Comparison of ENCODE assay signal across 8 mouse cellular contexts in genomic region chr13:76017974-76018843, GRCm38 (mm10). TPM values are rescaled to one million over a fixed set of nuclear protein-coding genes. Genes with fewer than 3 reads are reported as not detected.
DNase-seq lines count a peak whose midpoint lies in the region; ATAC-seq and TF ChIP-seq lines count a peak whose summit lies in the region.

TSS of gene Rfesd (minus strand) at chr13:76018719.

- 1% methylated on average over 50 of the region's 50 CpGs for WGBS in heart, embryonic 10.5 days
- WGBS in kidney, embryonic 15.5 days, result under 1% methylated on average over 50 of the region's 50 CpGs

- ATAC-seq in kidney, embryonic 15.5 days (replicated peaks; ENCODE audit: low FRiP score), result peak; percentile 100
- peak; percentile 99 for ATAC-seq in monocyte, adult 5-6 weeks (replicated peaks; ENCODE audit: insufficient number of reproducible peaks, low FRiP score, low TSS enrichment, poor library complexity, severe bottlenecking)

- TF ChIP-seq POLR2A in bone marrow macrophage, adult 2 months (IDR thresholded peaks at IDR 0.05; ENCODE audit: borderline replicate concordance, low read depth, low read length), result 0 out of 2 replicates have a peak, but pooled peaks have one; percentile 5
- peak; percentile 89 for TF ChIP-seq POLR2A in embryonic fibroblast, embryonic 13.5 days (IDR thresholded peaks at IDR 0.05; ENCODE audit: low read depth, low read length)

- H3K36me3 ChIP-seq in heart, embryonic 10.5 days, result no peaks in the 10 kb centered on the region
- no peaks in the 10 kb centered on the region; the same call in 1 of the 2 replicates for H3K36me3 ChIP-seq in kidney, embryonic 15.5 days

- H3K4me3 ChIP-seq in bone marrow macrophage, adult 2 months (ENCODE audit: insufficient read depth, low read length), result peak within 1 kb of the TSS; percentile 72
- H3K4me3 ChIP-seq in embryonic fibroblast, embryonic 13.5 days (ENCODE audit: insufficient read depth, low read length), result peak within 1 kb of the TSS; percentile 68
- peak within 1 kb of the TSS; percentile 83 for H3K4me3 ChIP-seq in heart, embryonic 10.5 days
- peak within 1 kb of the TSS; percentile 61 for H3K4me3 ChIP-seq in kidney, embryonic 15.5 days (replicated peaks)

- TF ChIP-seq CTCF in bone marrow macrophage, adult 2 months (IDR thresholded peaks at IDR 0.05; ENCODE audit: low read depth, low read length), result no peak
- no peak for TF ChIP-seq CTCF in embryonic fibroblast, embryonic 13.5 days (IDR thresholded peaks at IDR 0.05; ENCODE audit: borderline replicate concordance, insufficient read depth, low read length)

- DNase-seq in A20 (ENCODE audit: low read depth, low spot score) (peak; percentile 98), liver (peak; percentile 97)
- DNase-seq in heart, embryonic 10.5 days (ENCODE audit: low spot score), result peak; percentile 99
- peak; percentile 94 to 97 for DNase-seq in spleen, postnatal 4 days (ENCODE audit: low spot score in 2 of 2)

- H3K9ac ChIP-seq in kidney, embryonic 15.5 days, result peak within 1 kb of the TSS; percentile 71

- H3K9me3 ChIP-seq in heart, embryonic 10.5 days, result no peaks in the 10 kb centered on the region
- H3K9me3 ChIP-seq in kidney, embryonic 15.5 days (replicated peaks), result no peaks in the 10 kb centered on the region

- peak within 1 kb of the TSS; percentile 80 for H3K27ac ChIP-seq in bone marrow macrophage, adult 2 months (ENCODE audit: insufficient read depth, low read depth, low read length)
- H3K27ac ChIP-seq in embryonic fibroblast, embryonic 13.5 days (ENCODE audit: insufficient read depth, low read length), result peak within 1 kb of the TSS; percentile 94
- H3K27ac ChIP-seq in heart, embryonic 10.5 days, result peak within 1 kb of the TSS; percentile 97
- H3K27ac ChIP-seq in kidney, embryonic 15.5 days, result peak within 1 kb of the TSS; percentile 94

- H3K27me3 ChIP-seq in heart, embryonic 10.5 days (ENCODE audit: insufficient read depth, poor library complexity, severe bottlenecking), result no peaks in the 10 kb centered on the region
- H3K27me3 ChIP-seq in kidney, embryonic 15.5 days, result no peaks in the 10 kb centered on the region

- peaks cover 8% of the 10 kb centered on the region for H3K4me1 ChIP-seq in bone marrow macrophage, adult 2 months (ENCODE audit: control insufficient read depth, insufficient read depth, low read length)
- peaks cover 2% of the 10 kb centered on the region for H3K4me1 ChIP-seq in embryonic fibroblast, embryonic 13.5 days (ENCODE audit: control insufficient read depth, insufficient read depth, low read length)
- H3K4me1 ChIP-seq in heart, embryonic 10.5 days, result no peaks in the 10 kb centered on the region
- peaks cover 6% of the 10 kb centered on the region for H3K4me1 ChIP-seq in kidney, embryonic 15.5 days

- peak within 1 kb of the TSS; percentile 58 for H3K4me2 ChIP-seq in kidney, embryonic 15.5 days

RNA-seq across cellular contexts. Expression of gene Rfesd, which starts in this region (rescaled TPM):
- 15.3 and 24.7 TPM in 2 replicates for polyA plus RNA-seq in bone marrow macrophage, adult 2 months (2012; ENCODE audit: insufficient read depth, insufficient read length, missing spikeins)
- 14.1 and 18.2 TPM in 2 replicates for polyA plus RNA-seq in embryonic fibroblast, embryonic 13.5 days (2011; ENCODE audit: insufficient read length, low read depth, missing spikeins)
- 36.2 and 37.0 TPM in 2 replicates for polyA plus RNA-seq in heart, embryonic 10.5 days (2016; fragmentation: Nextera tagmentation; extraction: Ambion mirVana)
- polyA plus RNA-seq in kidney, embryonic 15.5 days (2015; fragmentation: Nextera tagmentation; extraction: Ambion mirVana), result 18.9 and 20.2 TPM in 2 replicates
- total RNA-seq in monocyte, adult 5-6 weeks (2017), result 12.1 to 24.4 TPM (median 14.1 TPM) in 3 replicates

Comparison
In these comparisons a context has a peak if more than half of its experiments do, and no peak if none do; other contexts are left out.
1. Peak in every context shown above with its lines: DNase-seq, ATAC-seq, H3K4me3 ChIP-seq and H3K27ac ChIP-seq.